Mouse (Mus musculus): Measurements from ENCODE around the gene Sar1a. TPM values are rescaled to one million over a fixed set of nuclear protein-coding genes. Genes with fewer than 3 reads are reported as not detected.

Sar1a gene
- polyA plus RNA-seq (2014; fragmentation: Nextera tagmentation; extraction: Ambion mirVana): 166 and 177 TPM in 2 replicates

GRCm38 (mm10) chr10:61680015-61680913, at the start of gene Sar1a:
TSS of gene Sar1a (plus strand) at chr10:61680299.
- no peaks in the 10 kb centered on the region for H3K27me3 ChIP-seq (replicated peaks; ENCODE audit: control insufficient read depth, insufficient read depth, low read length)
- peak within 1 kb of the TSS; percentile 90 for H3K9ac ChIP-seq (ENCODE audit: low read depth, low read length)
- DNase-seq (ENCODE audit: low spot score) (peak; percentile 99), ATAC-seq (replicated peaks; ENCODE audit: low FRiP score) (peak; percentile 98)
- peaks cover 16% of the 10 kb centered on the region for H3K4me1 ChIP-seq (replicated peaks; ENCODE audit: control insufficient read depth, insufficient read depth, low read length)
- under 1% methylated on average over 79 of the region's 84 CpGs for WGBS
- H3K9me3 ChIP-seq (ENCODE audit: control insufficient read depth, low read length): no peaks in the 10 kb centered on the region
- peak within 1 kb of the TSS; percentile 96 for H3K4me2 ChIP-seq
- H3K4me3 ChIP-seq (ENCODE audit: low read depth, low read length): peak within 1 kb of the TSS; percentile 97
- peak within 1 kb of the TSS; percentile 71 for H3K27ac ChIP-seq (ENCODE audit: low read depth, low read length)
- peaks cover 4% of the 10 kb centered on the region for H3K36me3 ChIP-seq (ENCODE audit: control insufficient read depth, insufficient read depth, low read length)

DNA sequence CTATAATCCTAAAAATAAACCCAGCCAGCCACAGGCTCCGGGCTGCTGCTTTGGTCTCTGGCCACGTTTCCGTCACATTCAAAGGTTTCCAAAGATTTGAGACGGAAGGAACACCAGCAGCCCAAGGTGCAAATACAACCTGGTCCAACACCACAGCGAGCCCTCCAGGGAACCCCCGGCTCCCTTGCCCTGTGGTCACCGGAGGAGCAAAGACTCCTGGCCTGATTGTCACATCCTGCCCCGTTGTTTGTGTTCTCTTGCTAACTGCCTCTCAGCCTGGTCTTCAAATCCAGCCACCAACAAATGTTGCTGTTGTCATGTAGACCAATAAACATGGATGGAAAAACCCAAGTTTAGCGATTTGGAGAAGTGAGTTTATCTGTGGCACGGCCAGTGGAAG, 47.7 kb upstream of the Sar1a start:
- Histone ChIP-seq H3K36me3 (ENCODE audit: control insufficient read depth, insufficient read depth, low read length) (no peaks in the 10 kb centered on the region), H3K4me3 (ENCODE audit: low read depth, low read length) (no peak overlapping the region), H3K9ac (ENCODE audit: low read depth, low read length) (no peak overlapping the region), H3K27me3 (replicated peaks; ENCODE audit: control insufficient read depth, insufficient read depth, low read length) (no peaks in the 10 kb centered on the region), H3K27ac (ENCODE audit: low read depth, low read length) (no peak overlapping the region), H3K4me1 (replicated peaks; ENCODE audit: control insufficient read depth, insufficient read depth, low read length) (no peaks in the 10 kb centered on the region), H3K9me3 (ENCODE audit: control insufficient read depth, low read length) (no peaks in the 10 kb centered on the region), H3K4me2 (no peak overlapping the region)
- DNase-seq (ENCODE audit: low spot score): no peak
- no peak for ATAC-seq (replicated peaks; ENCODE audit: low FRiP score)
- WGBS: 63% methylated on average over 10 of the region's 10 CpGs

GRCm38 (mm10) chr10:61637055-61637454, 43.0 kb upstream of the Sar1a start:
- H3K4me3 ChIP-seq (ENCODE audit: low read depth, low read length): no peak overlapping the region
- no peak overlapping the region for H3K9ac ChIP-seq (ENCODE audit: low read depth, low read length)
- DNase-seq (ENCODE audit: low spot score): no peak
- no peaks in the 10 kb centered on the region for H3K27me3 ChIP-seq (replicated peaks; ENCODE audit: control insufficient read depth, insufficient read depth, low read length)
- H3K9me3 ChIP-seq (ENCODE audit: control insufficient read depth, low read length): no peaks in the 10 kb centered on the region
- no peaks in the 10 kb centered on the region for H3K36me3 ChIP-seq (ENCODE audit: control insufficient read depth, insufficient read depth, low read length)
- ATAC-seq (replicated peaks; ENCODE audit: low FRiP score): no peak
- WGBS: 63% methylated on average over 7 of the region's 7 CpGs
- no peak overlapping the region for H3K27ac ChIP-seq (ENCODE audit: low read depth, low read length)
- no peak overlapping the region for H3K4me2 ChIP-seq
- H3K4me1 ChIP-seq (replicated peaks; ENCODE audit: control insufficient read depth, insufficient read depth, low read length): no peaks in the 10 kb centered on the region

DNA sequence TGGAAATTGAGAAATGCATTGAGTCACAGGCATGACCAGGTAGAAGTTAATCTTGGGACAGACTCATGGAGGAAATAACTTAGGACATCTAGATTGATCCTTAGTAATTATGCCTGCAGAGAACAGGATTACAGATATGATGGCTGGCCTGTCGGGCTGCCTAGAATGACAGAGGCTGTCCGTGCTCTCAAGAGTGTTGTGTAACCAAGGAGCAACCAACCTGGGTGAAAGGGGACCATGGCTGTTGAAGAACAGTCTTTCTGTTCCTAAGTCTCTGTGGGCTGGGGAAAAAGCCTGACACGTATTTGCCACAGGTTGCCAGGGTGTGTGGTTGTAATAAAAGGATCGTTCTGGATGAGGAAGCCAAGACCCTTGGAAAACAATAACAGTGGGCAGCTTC, 39.7 kb upstream of the Sar1a start:
- no peaks in the 10 kb centered on the region for H3K9me3 ChIP-seq (ENCODE audit: control insufficient read depth, low read length)
- H3K27me3 ChIP-seq (replicated peaks; ENCODE audit: control insufficient read depth, insufficient read depth, low read length): no peaks in the 10 kb centered on the region
- H3K9ac ChIP-seq (ENCODE audit: low read depth, low read length): no peak overlapping the region
- no peak overlapping the region for H3K4me2 ChIP-seq
- H3K4me1 ChIP-seq (replicated peaks; ENCODE audit: control insufficient read depth, insufficient read depth, low read length): no peaks in the 10 kb centered on the region
- WGBS: 66% methylated on average over 4 of the region's 4 CpGs
- H3K36me3 ChIP-seq (ENCODE audit: control insufficient read depth, insufficient read depth, low read length): no peaks in the 10 kb centered on the region
- H3K4me3 ChIP-seq (ENCODE audit: low read depth, low read length): no peak overlapping the region
- H3K27ac ChIP-seq (ENCODE audit: low read depth, low read length): no peak overlapping the region
- DNase-seq (ENCODE audit: low spot score) (no peak), ATAC-seq (replicated peaks; ENCODE audit: low FRiP score) (no peak)

DNA sequence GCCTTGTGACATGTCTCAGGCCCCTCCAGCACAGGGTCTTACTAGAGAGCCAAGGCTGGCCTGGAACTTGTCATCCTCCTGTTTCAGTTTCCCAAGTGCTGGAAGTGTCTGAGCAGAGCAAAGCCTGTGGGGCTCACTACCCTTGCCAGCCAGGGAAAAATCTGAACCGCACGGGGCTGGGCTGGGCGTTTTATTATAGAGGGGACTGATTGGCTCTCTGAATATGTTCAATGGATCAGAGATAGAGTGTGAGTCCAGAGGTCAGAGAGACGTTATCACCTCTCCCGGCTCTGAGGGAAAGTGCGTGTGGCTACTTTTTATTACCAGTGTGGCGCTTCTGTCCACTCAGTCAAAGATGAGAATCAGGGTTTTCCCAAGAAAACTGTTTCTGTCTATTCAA, 33.5 kb upstream of the Sar1a start:
- Histone ChIP-seq H3K27me3 (replicated peaks; ENCODE audit: control insufficient read depth, insufficient read depth, low read length) (no peaks in the 10 kb centered on the region), H3K27ac (ENCODE audit: low read depth, low read length) (no peak overlapping the region), H3K4me2 (no peak overlapping the region), H3K4me1 (replicated peaks; ENCODE audit: control insufficient read depth, insufficient read depth, low read length) (peaks cover 8% of the 10 kb centered on the region), H3K9ac (ENCODE audit: low read depth, low read length) (no peak overlapping the region), H3K4me3 (ENCODE audit: low read depth, low read length) (no peak overlapping the region), H3K9me3 (ENCODE audit: control insufficient read depth, low read length) (no peaks in the 10 kb centered on the region), H3K36me3 (ENCODE audit: control insufficient read depth, insufficient read depth, low read length) (no peaks in the 10 kb centered on the region)
- WGBS: 62% methylated on average over 7 of the region's 7 CpGs
- ATAC-seq (replicated peaks; ENCODE audit: low FRiP score) (no peak), DNase-seq (ENCODE audit: low spot score) (no peak)

- Histone ChIP-seq H3K9ac (ENCODE audit: low read depth, low read length) (peak within 1 kb of the TSS; percentile 80), H3K4me2 (peak within 1 kb of the TSS; percentile 69), H3K27ac (ENCODE audit: low read depth, low read length) (peak within 1 kb of the TSS; percentile 66), H3K4me3 (ENCODE audit: low read depth, low read length) (peak within 1 kb of the TSS; percentile 82), H3K36me3 (ENCODE audit: control insufficient read depth, insufficient read depth, low read length) (no peaks in the 10 kb centered on the region), H3K4me1 (replicated peaks; ENCODE audit: control insufficient read depth, insufficient read depth, low read length) (peaks cover 8% of the 10 kb centered on the region), H3K27me3 (replicated peaks; ENCODE audit: control insufficient read depth, insufficient read depth, low read length) (no peaks in the 10 kb centered on the region), H3K9me3 (ENCODE audit: control insufficient read depth, low read length) (no peaks in the 10 kb centered on the region)
- ATAC-seq (replicated peaks; ENCODE audit: low FRiP score) (peak; percentile 92), DNase-seq (ENCODE audit: low spot score) (peak; percentile 91)
- WGBS: 3% methylated on average over 50 of the region's 50 CpGs
Observed at GRCm38 (mm10) chr10:61647790-61648736, 32.0 kb upstream of the Sar1a start, which contains the start of gene Ppa1. TSS of gene Ppa1 (plus strand) at chr10:61648552.

- no peaks in the 10 kb centered on the region for H3K27me3 ChIP-seq (replicated peaks; ENCODE audit: control insufficient read depth, insufficient read depth, low read length)
- H3K4me2 ChIP-seq: peak overlapping the region; percentile 69
- H3K4me3 ChIP-seq (ENCODE audit: low read depth, low read length): peak overlapping the region; percentile 82
- peak; percentile 45 for DNase-seq (ENCODE audit: low spot score)
- H3K9ac ChIP-seq (ENCODE audit: low read depth, low read length): peak overlapping the region; percentile 80
- peak; percentile 64 for ATAC-seq (replicated peaks; ENCODE audit: low FRiP score)
- H3K9me3 ChIP-seq (ENCODE audit: control insufficient read depth, low read length): no peaks in the 10 kb centered on the region
- peak overlapping the region; percentile 66 for H3K27ac ChIP-seq (ENCODE audit: low read depth, low read length)
- peaks cover 8% of the 10 kb centered on the region for H3K4me1 ChIP-seq (replicated peaks; ENCODE audit: control insufficient read depth, insufficient read depth, low read length)
- WGBS: 2% methylated on average over 46 of the region's 49 CpGs
- H3K36me3 ChIP-seq (ENCODE audit: control insufficient read depth, insufficient read depth, low read length): no peaks in the 10 kb centered on the region
Observed at GRCm38 (mm10) chr10:61648737-61649645, 31.1 kb upstream of the Sar1a start.

DNA sequence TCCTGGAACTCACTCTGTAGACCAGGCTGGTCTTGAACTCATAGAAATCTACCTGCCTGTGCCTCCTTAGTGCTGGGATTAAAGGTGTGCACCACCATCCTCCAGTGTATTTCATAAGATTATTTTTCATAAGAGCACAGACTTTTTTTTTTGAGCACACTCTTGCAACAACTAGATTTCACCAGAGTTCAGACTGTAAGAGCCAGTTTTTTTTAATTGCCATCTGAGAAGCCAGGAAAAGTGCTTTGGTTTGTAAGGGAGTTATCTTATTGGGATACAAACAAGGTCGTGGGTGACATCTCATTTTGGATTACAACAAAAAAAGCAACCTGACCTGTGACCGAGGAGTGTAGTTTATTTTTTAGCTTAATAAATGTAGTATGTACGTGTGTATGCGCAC, 26.0 kb upstream of the Sar1a start:
- Histone ChIP-seq H3K27ac (ENCODE audit: low read depth, low read length) (no peak overlapping the region), H3K4me3 (ENCODE audit: low read depth, low read length) (no peak overlapping the region), H3K9me3 (ENCODE audit: control insufficient read depth, low read length) (no peaks in the 10 kb centered on the region), H3K36me3 (ENCODE audit: control insufficient read depth, insufficient read depth, low read length) (no peaks in the 10 kb centered on the region), H3K27me3 (replicated peaks; ENCODE audit: control insufficient read depth, insufficient read depth, low read length) (no peaks in the 10 kb centered on the region), H3K4me2 (no peak overlapping the region), H3K4me1 (replicated peaks; ENCODE audit: control insufficient read depth, insufficient read depth, low read length) (peaks cover 5% of the 10 kb centered on the region), H3K9ac (ENCODE audit: low read depth, low read length) (no peak overlapping the region)
- 90% methylated on average over 4 of the region's 4 CpGs for WGBS
- ATAC-seq (replicated peaks; ENCODE audit: low FRiP score) (no peak), DNase-seq (ENCODE audit: low spot score) (no peak)

Data from liver, embryonic 11.5 days (tissue).